Mouse (Mus musculus) heart, embryonic 12.5 days (tissue): ENCODE measurements around the gene Prkci. TPM values are rescaled to one million over a fixed set of nuclear protein-coding genes. Genes with fewer than 3 reads are reported as not detected.

ENCODE experiments used
- ATAC-seq: fragments of 200-750 bp; cut with Nextera tagmentation; 2 replicates; pipeline ENCODE4 v1.8.0; 2017; ENCODE audit warnings: moderate TSS enrichment, moderate library complexity; ENCODE audit not compliant: insufficient number of reproducible peaks, low FRiP score
- H3K27ac ChIP-seq: fragments of 300-500 bp; sonication (generic); 2 replicates; pipeline ENCODE4 v1.5.1; 2016; ENCODE audit warnings: mild to moderate bottlenecking, moderate library complexity; ENCODE audit not compliant: poor library complexity, severe bottlenecking
- H3K27me3 ChIP-seq: fragments of 300-500 bp; sonication (generic); replicated peaks from 2 replicates; pipeline ENCODE4 v1.6.1; 2016; ENCODE audit warnings: mild to moderate bottlenecking, moderate library complexity
- H3K36me3 ChIP-seq: fragments of 300-500 bp; sonication (generic); 2 replicates; pipeline ENCODE4 v1.6.1; 2016; ENCODE audit warnings: mild to moderate bottlenecking, moderate library complexity
- H3K4me1 ChIP-seq: fragments of 300-500 bp; sonication (generic); replicated peaks from 2 replicates; pipeline ENCODE4 v1.6.1; 2016; ENCODE audit warnings: mild to moderate bottlenecking
- H3K4me2 ChIP-seq: fragments of 300-500 bp; sonication (generic); 2 replicates; pipeline ENCODE4 v1.6.1; 2016; ENCODE audit warnings: mild to moderate bottlenecking, moderate library complexity
- H3K4me3 ChIP-seq: fragments of 300-500 bp; sonication (generic); 2 replicates; pipeline ENCODE4 v1.5.1; 2016; ENCODE audit warnings: mild to moderate bottlenecking
- H3K9ac ChIP-seq: fragments of 300-500 bp; sonication (generic); 2 replicates; pipeline ENCODE4 v1.6.1; 2016; ENCODE audit warnings: mild to moderate bottlenecking, moderate library complexity
- H3K9me3 ChIP-seq: fragments of 300-500 bp; sonication (generic); replicated peaks from 2 replicates; pipeline ENCODE4 v1.6.1; 2016; ENCODE audit warnings: mild to moderate bottlenecking, moderate library complexity
- WGBS: fragments of 180-500 bp; shearing (Covaris S2); methylation state at CpG from one replicate; pipeline ENCODE4 v1.1.7; 2016; 5-methylcytosine and 5-hydroxymethylcytosine counted together
- polyA plus RNA-seq: library from polyadenylated mRNA; unstranded; fragments of >200 nt; fragmentation: Nextera tagmentation; extraction: Ambion mirVana; gene quantifications from 2 replicates; pipeline ENCODE4 v1.2.1, GENCODE M21; 2016

Prkci gene
- polyA plus RNA-seq, 1 experiment from 2014 or later: 28.9 TPM

DNA sequence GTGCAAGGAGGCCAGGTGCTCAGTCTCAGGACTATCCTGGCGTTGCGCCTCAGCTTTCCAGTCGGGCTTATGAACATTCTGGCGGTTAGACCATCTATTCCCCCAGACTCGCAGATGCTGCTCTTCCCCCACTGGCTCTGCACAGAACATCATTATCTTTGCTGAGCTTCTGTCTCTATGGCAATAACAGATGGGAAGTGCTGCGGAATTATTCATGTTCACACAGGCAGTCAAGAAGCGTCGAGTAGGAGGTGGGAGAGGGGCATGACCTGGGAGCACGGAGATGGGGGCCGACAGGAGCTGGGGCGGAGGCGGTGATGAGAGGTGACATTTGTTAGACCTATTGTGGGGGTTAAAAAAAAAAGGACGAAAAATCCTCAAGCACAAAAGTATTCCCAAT is 97.6 kb downstream of the Prkci start:
- no peaks in the 10 kb centered on the region for H3K27me3 ChIP-seq
- H3K4me2 ChIP-seq: peak overlapping the region; percentile 79
- H3K9me3 ChIP-seq: no peaks in the 10 kb centered on the region
- peaks cover 25% of the 10 kb centered on the region for H3K4me1 ChIP-seq
- H3K9ac ChIP-seq: peak overlapping the region; percentile 44
- 5% methylated on average over 13 of the region's 13 CpGs for WGBS
- no peak for ATAC-seq
- H3K4me3 ChIP-seq: peak overlapping the region; percentile 94
- H3K36me3 ChIP-seq: 0 out of 2 replicates have a peak, but pooled peaks cover 7% of the 10 kb centered on the region
- peak overlapping the region; percentile 99 for H3K27ac ChIP-seq

GRCm38 (mm10) chr3:31093627-31094351 is 98.2 kb downstream of the Prkci start:
- Histone ChIP-seq H3K9ac (peak overlapping the region; percentile 71), H3K4me3 (peak overlapping the region; percentile 94), H3K27me3 (no peaks in the 10 kb centered on the region), H3K27ac (peak overlapping the region; percentile 99), H3K36me3 (0 out of 2 replicates have a peak, but pooled peaks cover 7% of the 10 kb centered on the region), H3K9me3 (no peaks in the 10 kb centered on the region), H3K4me1 (peaks cover 28% of the 10 kb centered on the region), H3K4me2 (peak overlapping the region; percentile 79)
- WGBS: 2% methylated on average over 40 of the region's 58 CpGs
- peak; percentile 69 for ATAC-seq

DNA sequence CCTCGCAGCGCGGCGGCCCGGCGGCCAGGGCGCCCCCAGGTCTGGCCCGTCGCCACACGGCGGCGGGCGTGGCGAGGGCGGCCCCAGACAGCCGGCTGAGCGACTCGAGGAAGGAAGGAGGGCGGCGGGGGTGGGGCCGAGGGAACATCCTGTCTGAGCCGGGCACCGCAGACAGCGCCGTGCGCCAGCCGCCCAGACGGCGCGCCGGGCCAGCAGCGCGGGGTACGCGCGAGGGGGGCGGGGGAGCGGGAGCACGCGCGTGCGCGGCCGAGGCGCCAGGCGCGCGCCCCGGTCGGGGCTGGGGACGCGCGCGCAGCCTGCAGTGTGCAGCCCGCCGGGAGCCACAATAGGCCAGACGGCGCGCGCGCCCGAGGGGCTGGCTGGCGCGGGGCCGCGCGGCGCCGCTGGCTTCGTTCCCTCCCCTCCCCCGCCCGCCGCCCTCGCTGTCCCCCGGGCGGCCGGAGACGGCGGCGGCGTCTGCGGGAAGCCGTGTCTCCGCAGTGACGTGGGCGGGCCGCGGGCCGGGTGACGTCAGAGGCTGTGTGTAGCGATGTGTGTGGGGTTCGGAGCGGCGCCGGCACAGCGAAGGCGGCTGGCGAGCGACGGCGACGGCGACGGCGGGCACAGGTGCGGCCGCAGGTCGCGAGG is 99.1 kb downstream of the Prkci start, which contains the start of gene Skil:
Gene Skil (plus strand): TSS at position 528 of the 648 bp plus-strand sequence.
- Histone ChIP-seq H3K27ac (peak within 1 kb of the TSS; percentile 99), H3K9me3 (no peaks in the 10 kb centered on the region), H3K27me3 (no peaks in the 10 kb centered on the region), H3K36me3 (peaks cover 7% of the 10 kb centered on the region; the same call in 1 of the 2 replicates), H3K9ac (peak within 1 kb of the TSS; percentile 93), H3K4me1 (peaks cover 32% of the 10 kb centered on the region), H3K4me2 (peak within 1 kb of the TSS; percentile 79), H3K4me3 (peak within 1 kb of the TSS; percentile 94)
- WGBS: under 1% methylated on average over 72 of the region's 109 CpGs
- peak; percentile 95 for ATAC-seq

DNA sequence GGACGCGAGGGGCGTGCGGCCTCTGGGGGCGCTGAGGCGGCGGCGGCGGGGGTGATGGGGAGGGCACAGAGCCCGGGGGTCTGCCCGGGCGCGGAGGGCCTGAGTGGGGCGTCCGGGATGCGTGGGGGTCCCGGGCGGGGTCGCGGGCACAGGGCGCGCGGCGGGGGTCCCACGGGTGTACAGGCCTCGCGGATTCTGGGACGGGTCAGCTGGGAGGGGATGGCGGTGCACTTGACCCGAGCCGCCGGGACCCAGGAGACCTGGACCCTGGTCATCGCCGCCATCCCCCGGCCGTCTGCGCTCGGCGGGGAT is 99.6 kb downstream of the Prkci start:
- H3K36me3 ChIP-seq: peaks cover 7% of the 10 kb centered on the region; the same call in 1 of the 2 replicates
- H3K9me3 ChIP-seq: no peaks in the 10 kb centered on the region
- peak overlapping the region; percentile 94 for H3K4me3 ChIP-seq
- 1% methylated on average over 26 of the region's 39 CpGs for WGBS
- peak overlapping the region; percentile 79 for H3K4me2 ChIP-seq
- no peak; the same call in 1 of the 2 replicates for ATAC-seq
- peak overlapping the region; percentile 93 for H3K9ac ChIP-seq
- no peaks in the 10 kb centered on the region for H3K27me3 ChIP-seq
- H3K27ac ChIP-seq: peak overlapping the region; percentile 99
- peaks cover 30% of the 10 kb centered on the region for H3K4me1 ChIP-seq

- H3K9me3 ChIP-seq: no peaks in the 10 kb centered on the region
- under 1% methylated on average over 32 of the region's 33 CpGs for WGBS
- ATAC-seq: peak; percentile 23; the same call in 1 of the 2 replicates
- H3K4me3 ChIP-seq: peak overlapping the region; percentile 94
- H3K27me3 ChIP-seq: no peaks in the 10 kb centered on the region
- H3K4me1 ChIP-seq: peaks cover 29% of the 10 kb centered on the region
- peaks cover 7% of the 10 kb centered on the region; the same call in 1 of the 2 replicates for H3K36me3 ChIP-seq
- H3K9ac ChIP-seq: peak overlapping the region; percentile 93
- H3K4me2 ChIP-seq: peak overlapping the region; percentile 79
- H3K27ac ChIP-seq: peak overlapping the region; percentile 99
Observed at GRCm38 (mm10) chr3:31095491-31096154, 100.1 kb downstream of the Prkci start.

DNA sequence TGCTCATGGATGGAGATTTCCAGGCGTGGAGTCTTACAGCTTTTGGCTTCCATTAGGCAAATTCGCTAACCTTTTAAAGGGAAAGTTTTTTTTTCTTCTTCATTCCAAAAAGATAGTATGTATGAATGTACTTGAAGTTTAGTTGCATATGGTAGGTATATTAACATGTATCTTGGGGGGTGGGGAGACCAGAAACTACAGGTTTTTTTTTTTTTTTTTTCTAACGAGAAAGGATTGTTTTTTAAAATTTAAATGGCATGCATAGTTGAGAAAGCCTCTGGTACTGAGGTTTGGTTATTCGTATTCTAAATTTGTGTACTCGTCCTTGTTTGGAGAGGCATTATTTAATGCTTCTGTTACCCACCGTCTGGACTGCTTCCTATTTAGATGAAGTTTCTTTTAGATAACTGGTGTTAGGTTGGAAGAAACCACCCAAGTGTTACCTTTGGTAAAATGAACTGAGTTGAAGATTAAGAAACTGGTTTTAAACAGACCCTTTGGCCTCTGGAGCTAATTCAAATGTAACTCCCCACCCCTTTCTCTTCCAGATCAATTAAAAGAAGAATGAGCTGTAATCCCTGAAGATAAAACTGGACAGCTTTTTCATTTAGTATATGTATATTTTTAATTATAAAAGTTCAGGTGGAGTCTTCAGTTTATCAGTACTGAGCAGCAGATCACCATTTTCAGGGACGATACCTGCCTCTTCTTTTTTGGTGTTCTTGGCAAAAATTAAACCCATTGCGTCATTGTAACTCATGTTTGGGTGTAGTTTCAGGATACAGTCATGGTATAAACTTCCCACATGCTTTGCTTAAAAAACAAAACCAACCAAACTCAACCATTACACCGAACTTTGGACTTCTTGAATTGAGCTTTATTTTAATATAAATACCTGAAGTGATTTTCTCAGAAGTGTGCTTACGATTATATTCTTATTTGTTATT is 100.9 kb downstream of the Prkci start:
- Histone ChIP-seq H3K9ac (peak overlapping the region; percentile 93), H3K9me3 (no peaks in the 10 kb centered on the region), H3K27me3 (no peaks in the 10 kb centered on the region), H3K27ac (peak overlapping the region; percentile 99), H3K4me1 (peaks cover 27% of the 10 kb centered on the region), H3K36me3 (peaks cover 7% of the 10 kb centered on the region; the same call in 1 of the 2 replicates), H3K4me2 (peak overlapping the region; percentile 79), H3K4me3 (peak overlapping the region; percentile 94)
- no peak for ATAC-seq
- WGBS: 41% methylated on average over 10 of the region's 10 CpGs

DNA sequence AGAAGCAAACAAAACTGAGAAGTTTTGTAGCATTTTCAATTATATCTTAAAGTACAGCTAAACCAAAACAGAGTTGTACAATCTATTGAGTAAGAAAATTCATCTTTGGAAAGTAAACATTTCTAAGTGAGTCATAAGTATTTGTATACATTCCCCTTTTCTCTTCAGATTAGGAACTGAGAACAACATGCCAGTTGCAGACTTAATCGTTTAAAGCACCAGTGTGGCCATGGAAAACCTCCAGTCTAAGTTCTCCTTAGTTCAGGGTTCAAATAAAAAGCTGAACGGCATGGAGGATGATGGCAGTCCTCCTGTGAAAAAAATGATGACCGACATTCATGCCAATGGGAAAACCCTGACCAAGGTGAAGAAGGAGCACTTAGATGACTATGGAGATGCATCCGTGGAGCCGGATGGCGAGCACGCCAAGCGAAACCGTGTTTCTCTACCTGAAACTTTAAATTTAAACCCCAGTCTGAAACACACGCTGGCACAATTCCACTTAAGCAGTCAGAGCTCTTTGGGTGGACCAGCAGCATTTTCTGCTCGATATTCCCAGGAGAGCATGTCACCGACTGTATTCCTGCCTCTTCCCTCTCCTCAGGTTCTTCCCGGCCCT is 101.7 kb downstream of the Prkci start:
- H3K9me3 ChIP-seq: no peaks in the 10 kb centered on the region
- H3K27me3 ChIP-seq: no peaks in the 10 kb centered on the region
- peak overlapping the region; percentile 55 for H3K4me2 ChIP-seq
- H3K4me3 ChIP-seq: peak overlapping the region; percentile 21; the same call in 1 of the 2 replicates
- H3K9ac ChIP-seq: no peak overlapping the region
- peaks cover 7% of the 10 kb centered on the region; the same call in 1 of the 2 replicates for H3K36me3 ChIP-seq
- no peak overlapping the region for H3K27ac ChIP-seq
- H3K4me1 ChIP-seq: peaks cover 30% of the 10 kb centered on the region
- ATAC-seq: no peak
- WGBS: 80% methylated on average over 13 of the region's 13 CpGs

DNA sequence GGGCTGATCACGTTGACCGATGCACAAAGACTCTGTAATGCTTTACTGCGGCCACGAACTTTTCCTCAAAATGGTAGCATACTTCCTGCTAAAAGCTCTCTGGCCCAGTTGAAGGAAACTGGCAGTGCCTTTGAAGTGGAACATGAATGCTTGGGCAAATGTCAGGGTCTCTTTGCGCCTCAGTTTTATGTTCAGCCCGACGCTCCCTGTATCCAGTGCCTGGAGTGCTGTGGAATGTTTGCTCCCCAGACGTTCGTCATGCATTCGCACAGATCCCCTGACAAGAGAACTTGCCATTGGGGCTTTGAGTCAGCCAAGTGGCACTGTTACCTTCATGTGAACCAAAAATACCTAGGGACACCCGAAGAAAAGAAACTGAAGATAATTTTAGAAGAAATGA is 102.4 kb downstream of the Prkci start:
- Histone ChIP-seq H3K4me3 (peak overlapping the region; percentile 18; the same call in 1 of the 2 replicates), H3K27ac (no peak overlapping the region), H3K4me1 (peaks cover 29% of the 10 kb centered on the region), H3K9me3 (no peaks in the 10 kb centered on the region), H3K27me3 (no peaks in the 10 kb centered on the region), H3K9ac (no peak overlapping the region), H3K4me2 (peak overlapping the region; percentile 55), H3K36me3 (peaks cover 7% of the 10 kb centered on the region; the same call in 1 of the 2 replicates)
- 58% methylated on average over 11 of the region's 11 CpGs for WGBS
- ATAC-seq: no peak

GRCm38 (mm10) chr3:31098556-31098955 is 103.0 kb downstream of the Prkci start:
- H3K4me3 ChIP-seq: peak overlapping the region; percentile 19; the same call in 1 of the 2 replicates
- no peaks in the 10 kb centered on the region for H3K9me3 ChIP-seq
- peaks cover 7% of the 10 kb centered on the region; the same call in 1 of the 2 replicates for H3K36me3 ChIP-seq
- H3K9ac ChIP-seq: no peak overlapping the region
- no peak overlapping the region for H3K27ac ChIP-seq
- H3K4me2 ChIP-seq: peak overlapping the region; percentile 36; the same call in 1 of the 2 replicates
- 90% methylated on average over 1 of the region's 1 CpGs for WGBS
- H3K27me3 ChIP-seq: no peaks in the 10 kb centered on the region
- peaks cover 28% of the 10 kb centered on the region for H3K4me1 ChIP-seq
- no peak for ATAC-seq

GRCm38 (mm10) chr3:31100026-31100425 is 104.5 kb downstream of the Prkci start:
- WGBS: 75% methylated on average over 5 of the region's 5 CpGs

More at GRCm38 (mm10) chr3:31100026-31100425, 104.5 kb downstream of the Prkci start:
- Histone ChIP-seq H3K9me3 (no peaks in the 10 kb centered on the region), H3K4me1 (peaks cover 36% of the 10 kb centered on the region), H3K9ac (no peak overlapping the region), H3K4me3 (peak overlapping the region; percentile 25; the same call in 1 of the 2 replicates), H3K36me3 (peaks cover 7% of the 10 kb centered on the region; the same call in 1 of the 2 replicates), H3K4me2 (peak overlapping the region; percentile 50), H3K27ac (no peak overlapping the region), H3K27me3 (no peaks in the 10 kb centered on the region)
- no peak for ATAC-seq
